Mouse (Mus musculus) megakaryocyte progenitor cell, adult 5-6 weeks (primary cell): ENCODE results near the gene Meis2. TPM values are rescaled to one million over a fixed set of nuclear protein-coding genes. Genes with fewer than 3 reads are reported as not detected.

Experiments used
- ATAC-seq: replicated peaks from 2 replicates; pipeline ENCODE4 v1.8.0; 2016; ENCODE audit warnings: mild to moderate bottlenecking, moderate TSS enrichment, inconsistent platforms; ENCODE audit not compliant: poor library complexity
- total RNA-seq, 2 experiments: library from RNA; stranded (forward) in 1 of 2; stranded (reverse) in 1 of 2; fragments of 157-497, 149-512 nt in 1 of 2; fragments of 200-1000 nt in 1 of 2; gene quantifications; 2 replicates each; pipeline versions ENCODE4 v1.2.3 to v1.2.4; 2015 to 2017

Gene Meis2
- total RNA-seq, 2 experiments from 2014 or later = not detected

DNA sequence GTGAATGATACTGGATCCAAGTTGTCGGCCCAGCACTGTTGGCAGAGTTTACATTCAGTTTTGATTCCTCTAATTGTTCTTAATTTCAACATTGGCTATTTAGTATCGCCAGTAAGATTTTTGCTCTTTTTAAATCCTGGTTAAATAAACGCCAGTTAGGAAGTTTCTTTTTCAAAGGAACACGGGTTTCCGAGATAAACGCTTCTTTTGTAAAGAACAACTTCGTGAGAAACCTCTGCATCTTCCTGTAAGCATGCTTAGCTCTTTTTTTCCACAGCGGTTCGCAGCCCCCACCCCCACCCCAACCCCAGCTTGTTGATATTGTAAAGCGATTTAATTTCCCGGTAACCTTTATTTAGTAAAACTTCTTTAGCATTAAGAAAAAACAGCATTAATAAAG, 2.8 kb upstream of the Meis2 start:
- no peak for ATAC-seq

DNA sequence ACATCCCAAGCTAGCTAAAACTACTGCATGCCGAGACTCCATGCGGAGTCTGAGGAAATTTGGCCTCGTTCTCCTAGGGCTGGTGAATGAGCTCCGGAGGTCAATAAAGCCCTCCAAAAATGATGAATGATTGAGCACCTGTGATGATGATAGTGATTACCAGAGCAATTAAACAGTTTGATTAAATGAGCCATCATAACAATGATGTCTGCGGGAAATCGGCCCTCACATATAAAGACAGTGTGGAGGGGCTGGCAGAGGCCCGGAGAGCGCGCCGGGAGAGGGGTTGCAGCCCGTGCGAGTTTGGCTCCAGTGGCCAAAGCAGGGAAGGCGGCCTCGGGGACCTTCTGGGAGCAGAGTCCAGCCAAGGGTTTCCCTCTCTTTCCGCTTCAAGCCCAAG, 2.1 kb upstream of the Meis2 start:
- ATAC-seq = no peak

DNA sequence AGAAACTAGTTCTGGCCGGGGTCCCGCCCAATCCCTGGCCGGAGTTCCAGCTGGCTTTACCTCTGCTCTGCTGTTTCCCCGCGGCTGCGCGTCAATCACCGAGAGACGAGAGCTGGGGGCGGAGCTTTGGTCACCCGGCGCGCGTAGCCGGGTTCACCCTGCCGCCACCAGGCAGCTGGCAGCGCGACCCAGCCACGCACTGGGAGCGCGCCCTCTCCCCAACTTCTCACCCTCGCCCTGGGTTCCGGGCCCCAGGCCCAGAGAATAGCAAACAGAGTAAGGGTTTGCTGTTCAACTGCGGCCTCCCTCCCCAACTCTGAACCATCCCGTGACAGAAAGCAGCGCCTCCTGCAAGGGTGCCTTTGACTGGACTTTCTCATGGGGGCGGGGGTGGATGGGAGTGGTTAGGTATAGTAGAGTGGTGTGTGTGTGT, 1.4 kb upstream of the Meis2 start:
- peak; percentile 54 for ATAC-seq

DNA sequence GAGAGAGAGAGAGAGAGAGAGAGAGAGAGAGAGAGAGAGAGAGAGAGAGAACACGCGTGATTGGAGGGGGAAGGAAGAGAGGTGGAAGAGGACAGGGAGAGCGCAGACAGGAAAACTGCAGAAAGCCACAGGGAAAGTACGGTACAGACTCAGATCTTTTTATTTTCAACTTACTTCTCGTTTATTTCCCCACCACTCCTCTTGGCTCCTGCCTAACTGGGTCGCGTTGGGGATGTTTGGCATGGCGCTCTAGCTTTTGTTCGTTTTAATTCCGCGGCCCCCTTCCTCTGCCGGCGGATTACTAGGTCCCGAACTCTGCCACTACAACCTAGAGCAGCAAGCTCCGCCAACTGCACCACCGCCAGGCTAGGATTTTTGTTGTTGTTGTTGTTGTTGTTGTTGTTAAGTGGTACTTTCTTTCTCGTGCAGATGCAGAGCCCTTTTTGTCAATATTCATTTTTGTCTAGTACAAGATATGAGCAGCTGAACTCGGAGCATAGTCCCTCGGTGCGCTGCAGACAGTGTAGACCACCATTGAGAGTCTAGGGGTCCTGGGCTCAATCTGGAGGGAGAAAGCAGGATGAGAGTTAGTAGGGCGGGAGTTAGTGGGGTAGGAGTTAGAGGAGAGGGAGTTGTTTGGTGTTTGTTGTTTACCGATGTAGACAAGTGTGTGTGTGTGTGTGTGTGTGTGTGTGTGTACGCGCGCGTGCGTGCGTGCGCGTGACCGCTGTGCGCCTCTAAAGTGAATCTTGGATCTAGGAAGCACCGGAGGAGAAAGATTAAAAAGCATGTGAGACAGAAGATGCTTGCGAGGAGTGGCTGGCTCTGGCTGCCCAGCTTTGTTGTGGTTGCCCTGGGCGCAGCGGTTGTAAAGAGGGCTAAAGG, 660 bp upstream of the Meis2 start:
- no peak for ATAC-seq

DNA sequence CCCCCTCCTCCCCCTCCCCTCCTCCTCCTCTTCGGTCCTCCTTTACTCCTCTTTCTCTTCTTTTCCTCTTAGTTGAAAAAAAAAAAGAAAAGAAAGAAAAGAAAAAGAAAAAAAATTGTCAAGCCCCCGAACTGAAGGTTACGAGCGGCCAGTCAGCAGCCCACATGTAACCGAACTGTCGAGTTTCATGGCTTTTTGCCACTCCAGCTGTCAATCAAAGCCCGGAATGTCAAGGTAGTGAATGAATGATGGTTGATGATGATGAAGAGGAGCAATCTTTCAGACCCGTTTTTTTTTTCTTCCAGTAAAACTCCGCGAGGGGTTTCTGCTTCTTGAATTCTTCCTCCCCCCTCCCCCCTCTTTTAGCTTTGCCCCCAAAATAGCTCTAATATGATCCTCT, 582 bp downstream of the Meis2 start:
- ATAC-seq = no peak

DNA sequence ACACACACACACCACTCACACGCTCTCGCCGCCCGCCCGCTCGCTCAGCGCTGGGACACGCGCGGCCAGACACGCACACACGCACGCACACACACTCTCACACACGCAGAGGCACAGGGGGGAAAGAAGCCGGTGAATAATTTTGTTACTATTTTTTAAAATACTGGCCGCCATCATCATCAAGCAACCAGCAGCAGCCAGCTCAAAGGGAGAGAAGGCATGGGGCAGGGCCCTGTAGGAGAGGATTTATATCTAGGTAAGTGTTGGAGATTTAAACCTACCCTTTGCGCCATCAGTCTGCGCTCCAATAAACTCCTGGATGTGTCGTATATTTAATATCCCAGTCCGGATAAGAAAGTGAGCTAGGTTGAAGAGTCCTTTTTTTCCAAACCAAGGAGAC, 1.1 kb downstream of the Meis2 start:
- ATAC-seq = no peak

DNA sequence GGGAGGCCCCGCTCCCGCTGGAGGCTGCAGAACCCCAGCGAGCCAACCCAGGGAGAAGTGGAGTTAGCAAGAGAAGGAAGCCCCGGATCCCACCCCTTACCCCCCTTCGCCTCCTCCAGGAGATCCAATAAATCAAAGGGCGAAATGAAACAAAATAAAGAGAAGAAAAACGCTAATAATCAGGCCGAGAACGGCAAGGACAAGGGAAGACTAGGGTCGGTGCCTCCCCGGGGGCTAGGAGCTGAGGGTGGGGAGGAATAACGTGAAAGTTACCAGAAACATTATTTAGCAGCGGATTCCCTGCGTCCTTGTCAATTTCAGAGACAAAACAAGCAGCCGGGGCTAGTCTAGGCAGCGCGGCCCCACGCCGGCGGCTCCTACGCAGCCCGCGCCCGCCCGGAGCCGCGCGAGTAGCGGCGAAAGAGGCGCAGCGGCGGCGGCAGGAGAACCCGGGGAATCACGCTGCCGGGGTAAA, 1.8 kb downstream of the Meis2 start:
- ATAC-seq = 0 out of 2 replicates have a peak, but pooled peaks have one; percentile 15

DNA sequence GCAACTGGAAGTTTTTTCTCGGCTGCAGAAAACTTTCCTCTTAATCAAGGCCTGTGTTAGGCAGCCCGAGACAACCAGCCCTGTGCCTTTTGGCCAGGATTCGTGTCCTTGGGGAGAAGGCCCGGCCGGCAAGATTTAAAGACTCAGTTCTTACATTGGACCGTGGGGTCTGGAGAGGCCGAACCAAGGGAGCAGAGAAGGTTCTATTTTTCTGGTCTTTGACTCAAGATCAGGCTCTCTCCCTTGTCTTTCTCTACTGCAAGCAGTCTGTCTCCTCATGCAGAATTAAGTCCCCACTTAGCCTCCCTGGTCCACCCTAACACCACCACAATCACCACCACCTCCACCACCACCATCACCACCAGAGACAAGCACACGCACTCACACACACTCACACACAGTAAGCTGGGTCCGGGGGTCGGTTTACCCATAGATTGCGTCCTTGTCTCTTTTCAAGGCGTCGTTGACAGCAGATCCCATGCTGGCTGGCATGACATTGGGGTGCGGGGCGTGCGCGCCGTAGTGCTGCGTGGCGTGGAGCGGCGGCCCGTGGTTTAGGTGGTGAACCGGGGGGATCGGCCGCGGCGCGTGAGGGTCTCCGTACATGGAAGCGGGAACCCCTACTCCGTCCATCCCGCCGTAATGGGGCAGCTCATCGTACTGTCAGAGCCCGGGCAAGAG, 2.7 kb downstream of the Meis2 start:
- ATAC-seq = no peak

DNA sequence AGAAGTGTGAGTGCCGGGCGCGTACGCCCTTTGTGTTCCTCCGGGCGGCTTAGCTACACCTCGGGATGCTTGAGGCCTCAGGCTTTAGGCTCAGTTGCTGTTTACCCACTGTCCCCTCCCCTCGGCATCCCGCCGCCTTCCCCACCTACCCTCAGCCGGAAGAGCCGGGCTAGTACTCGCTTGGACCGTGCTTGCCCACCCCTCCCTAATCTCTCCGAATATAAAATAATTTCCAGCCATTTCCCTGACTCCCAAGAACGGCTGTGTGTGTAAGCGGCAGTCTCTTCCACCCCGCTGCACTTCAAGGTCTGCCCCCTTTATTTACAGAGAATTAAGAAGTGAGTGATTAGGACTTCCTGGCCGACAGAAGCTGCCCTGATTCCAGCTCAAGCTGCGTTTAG, 3.4 kb downstream of the Meis2 start:
- ATAC-seq = no peak

DNA sequence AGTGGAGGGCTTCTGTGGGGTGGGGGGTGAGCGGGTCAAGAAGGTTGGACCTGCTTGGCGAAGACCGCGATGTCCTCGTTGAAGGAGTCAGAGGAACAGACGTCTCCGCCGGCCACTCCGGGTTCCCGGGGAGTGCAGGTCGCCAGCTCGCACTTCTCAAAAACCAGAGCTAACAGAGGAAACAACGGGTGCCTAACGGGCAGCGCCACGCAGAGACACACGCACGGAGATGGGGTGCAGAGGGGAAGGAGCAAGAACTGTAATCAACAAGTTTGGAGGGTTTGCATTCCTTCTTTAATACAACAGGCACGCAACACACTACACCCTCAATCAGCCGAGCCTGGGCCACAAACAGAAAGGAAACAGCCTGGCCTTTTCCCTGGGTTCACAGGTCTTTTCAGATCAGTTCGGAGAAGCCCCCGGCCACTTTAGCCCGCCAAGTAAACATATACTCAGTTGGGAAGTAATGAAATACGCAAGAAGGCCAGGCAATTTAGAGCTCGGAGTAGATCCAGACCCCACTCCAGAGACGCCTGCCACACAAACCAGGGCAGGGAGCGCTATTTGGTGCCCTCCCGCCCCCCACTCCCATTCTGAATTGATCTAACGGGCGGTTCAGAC, 4.1 kb downstream of the Meis2 start:
- no peak for ATAC-seq

DNA sequence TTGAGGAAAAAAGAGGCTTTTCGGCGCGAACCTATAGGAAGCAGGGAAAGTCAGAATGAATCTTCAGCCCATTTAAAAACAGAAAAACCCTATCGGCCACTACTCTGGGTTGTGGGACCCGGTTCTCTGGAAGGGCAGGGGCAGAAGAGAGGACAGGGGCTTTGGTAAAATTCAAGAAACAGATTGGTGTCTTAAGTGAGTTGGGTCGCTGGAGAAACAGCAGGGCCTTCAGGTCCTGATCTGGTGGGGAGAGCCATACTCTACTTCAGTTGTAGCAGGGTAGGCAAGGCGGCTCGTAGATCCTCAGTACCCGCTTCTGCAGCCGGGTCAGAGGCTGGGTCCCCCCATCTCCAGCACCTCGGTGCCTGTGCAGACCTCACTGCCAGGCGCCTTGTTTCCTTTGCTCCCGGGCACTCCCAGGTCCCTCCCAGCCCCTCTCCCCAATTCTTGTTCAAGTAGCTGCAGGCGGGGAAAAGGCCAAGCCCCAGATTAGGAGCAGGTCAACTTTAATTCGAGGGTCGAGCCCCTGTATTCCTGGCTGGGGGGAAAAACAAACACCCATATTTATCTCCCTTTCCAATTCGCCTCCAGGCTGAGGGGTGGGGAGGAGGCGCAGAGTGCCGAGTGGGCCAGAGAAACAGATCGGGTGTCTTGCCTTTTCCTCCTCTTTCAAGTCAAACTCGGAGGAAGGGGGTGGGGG, 4.8 kb downstream of the Meis2 start:
- no peak for ATAC-seq

DNA sequence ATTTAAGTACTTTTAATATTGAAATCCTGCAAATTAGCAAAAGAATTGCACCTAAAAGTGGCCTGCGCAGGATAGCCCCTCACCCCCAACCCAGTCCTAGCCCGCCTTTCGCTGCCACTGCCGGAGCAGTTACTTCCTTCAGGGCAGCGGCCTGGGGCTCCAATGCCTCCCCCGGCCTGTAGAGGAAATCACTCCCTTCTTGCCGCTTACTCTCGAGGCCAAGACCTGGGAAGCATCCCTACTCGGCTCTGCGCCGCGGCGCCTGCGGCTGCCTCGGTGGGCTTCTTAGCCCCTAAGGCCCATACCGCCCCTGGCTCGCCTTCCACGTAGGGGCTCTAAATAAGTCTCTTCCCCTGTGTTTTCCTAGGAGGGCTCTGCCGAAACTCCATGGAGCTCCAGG, 5.4 kb downstream of the Meis2 start:
- no peak for ATAC-seq

DNA sequence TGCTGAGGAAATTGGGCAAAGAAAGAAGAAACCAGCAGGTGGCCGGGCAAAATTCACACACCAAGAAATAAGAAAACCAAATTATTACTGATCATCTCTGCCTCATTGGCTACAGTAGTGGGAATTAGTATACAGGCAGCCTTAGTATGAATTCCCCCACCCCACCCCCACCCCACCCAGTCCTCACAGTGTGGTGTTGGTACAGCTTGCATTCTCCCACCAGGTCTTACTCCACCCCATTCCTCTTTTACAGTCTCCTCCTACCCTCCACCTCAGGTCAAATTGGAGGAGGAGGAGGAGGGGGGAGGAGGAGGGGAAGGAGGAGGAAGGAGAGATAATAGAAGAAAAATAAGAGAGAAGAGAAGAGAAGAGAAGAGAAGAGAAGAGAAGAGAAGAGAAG, 6.0 kb downstream of the Meis2 start:
- no peak for ATAC-seq

DNA sequence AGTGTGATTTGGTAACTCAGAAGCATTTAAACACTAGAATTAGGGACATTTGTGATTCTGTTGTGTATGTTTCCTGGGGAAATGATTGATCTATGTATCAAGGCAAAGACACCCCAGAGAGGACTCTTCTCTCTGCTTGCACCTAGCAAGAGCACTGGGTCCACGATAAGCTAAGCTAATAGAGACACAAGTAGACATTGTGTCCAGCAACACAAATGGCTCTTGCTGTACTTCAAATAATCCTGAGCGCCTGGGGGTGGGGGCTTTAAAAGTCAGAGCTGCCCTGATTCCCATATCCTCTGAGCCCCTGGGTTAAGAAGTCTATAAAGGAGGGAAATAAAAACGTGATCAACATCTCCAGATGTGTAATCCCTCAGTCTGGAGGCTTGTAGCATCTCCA, 6.6 kb downstream of the Meis2 start:
- ATAC-seq = no peak

DNA sequence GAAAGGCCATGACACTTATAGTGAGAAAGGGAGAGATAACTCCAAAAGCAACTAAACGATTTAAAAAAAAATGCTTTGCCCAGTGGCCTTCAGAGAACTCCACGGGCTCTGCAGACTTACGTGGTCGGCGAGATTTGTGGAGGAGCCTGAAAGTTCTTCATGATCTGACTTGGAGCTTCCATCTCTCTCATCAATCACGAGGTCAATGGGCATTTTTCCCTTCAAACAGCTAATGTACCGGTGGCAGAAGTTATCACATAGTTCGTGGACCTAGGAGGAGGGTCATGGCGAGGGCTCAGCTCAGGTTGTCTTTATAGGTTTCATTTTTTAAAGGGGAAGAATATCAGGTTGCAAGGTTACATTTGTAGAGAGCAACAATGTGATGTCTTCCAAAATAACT, 7.1 kb downstream of the Meis2 start:
- ATAC-seq = no peak

DNA sequence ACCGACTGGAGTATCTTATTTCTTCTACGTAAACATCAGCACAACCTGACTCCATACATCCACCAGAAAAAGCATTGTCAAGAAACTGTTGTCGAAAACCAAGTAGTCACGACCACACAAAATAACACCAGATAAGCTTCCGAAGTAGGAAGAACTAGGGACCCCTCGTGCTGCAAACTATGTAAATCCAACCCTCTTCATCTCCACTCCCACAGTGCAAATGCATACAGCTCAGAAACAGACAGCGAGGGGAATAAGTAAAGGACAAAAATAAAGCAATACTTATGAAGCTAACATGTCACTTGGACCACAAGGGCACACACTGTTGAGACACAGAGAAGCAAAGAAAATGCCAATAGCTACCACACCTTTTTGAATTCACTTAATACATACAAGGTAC, 8.8 kb downstream of the Meis2 start:
- ATAC-seq = no peak

DNA sequence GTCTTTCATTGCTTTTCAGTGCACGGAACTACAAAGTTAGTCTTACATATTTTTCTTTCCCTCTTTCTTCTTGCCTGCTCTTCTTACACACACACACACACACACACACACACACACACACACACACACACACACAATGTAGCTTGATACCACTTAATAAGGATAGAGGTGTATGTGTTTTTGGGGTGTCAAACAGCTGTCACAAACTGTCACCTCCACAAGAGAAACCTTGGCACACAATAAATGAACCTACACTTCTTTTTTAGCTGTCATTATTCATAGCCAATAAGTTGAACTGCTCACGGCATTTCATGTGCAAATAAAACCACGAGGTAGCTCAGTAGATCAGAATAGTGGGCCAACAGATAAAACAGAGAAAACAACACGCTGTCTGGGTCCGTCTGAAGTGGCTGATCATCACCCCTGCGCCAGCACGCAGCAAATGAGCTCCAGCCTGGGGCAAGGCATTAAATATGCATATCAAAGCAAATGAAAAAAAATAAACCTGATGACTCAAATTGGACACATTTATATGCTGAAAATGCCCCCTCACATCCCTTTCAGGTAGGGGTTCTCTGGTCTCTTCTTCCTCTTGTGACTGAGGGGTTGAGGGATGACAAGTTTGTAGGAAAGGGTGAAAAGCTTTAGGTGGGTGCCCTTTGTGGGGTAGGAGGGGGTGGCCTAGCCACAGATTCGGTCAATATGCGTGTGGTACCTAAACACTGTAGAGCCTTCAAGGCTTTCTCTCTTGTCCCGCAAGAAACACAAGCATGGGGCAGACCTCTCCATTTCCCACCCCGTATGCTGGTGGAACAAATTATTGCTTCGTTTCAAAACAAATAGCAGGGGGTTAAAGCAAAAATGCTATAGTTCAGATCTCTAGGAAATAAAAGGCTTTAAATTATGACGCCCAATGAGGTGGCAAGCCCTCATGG, 9.7 kb downstream of the Meis2 start:
- no peak for ATAC-seq

DNA sequence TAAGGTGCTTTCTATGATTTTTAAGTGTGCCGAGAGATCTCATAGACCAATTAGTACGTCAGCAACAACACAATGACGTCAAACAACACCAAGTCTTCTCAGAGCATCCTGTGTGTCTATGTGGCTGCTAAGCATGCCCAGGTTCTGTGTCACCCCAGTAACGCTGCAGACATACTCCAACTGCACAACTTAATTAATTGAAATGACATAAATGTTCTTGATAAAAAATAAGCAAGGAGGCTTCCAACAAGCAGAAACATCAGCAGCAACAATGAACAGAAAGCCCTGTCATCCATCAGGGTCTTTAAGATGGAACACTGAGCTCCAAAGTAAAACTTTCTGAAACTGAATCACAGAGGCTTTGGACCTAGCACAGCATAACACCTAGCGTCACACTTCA, 11.7 kb downstream of the Meis2 start:
- no peak for ATAC-seq

DNA sequence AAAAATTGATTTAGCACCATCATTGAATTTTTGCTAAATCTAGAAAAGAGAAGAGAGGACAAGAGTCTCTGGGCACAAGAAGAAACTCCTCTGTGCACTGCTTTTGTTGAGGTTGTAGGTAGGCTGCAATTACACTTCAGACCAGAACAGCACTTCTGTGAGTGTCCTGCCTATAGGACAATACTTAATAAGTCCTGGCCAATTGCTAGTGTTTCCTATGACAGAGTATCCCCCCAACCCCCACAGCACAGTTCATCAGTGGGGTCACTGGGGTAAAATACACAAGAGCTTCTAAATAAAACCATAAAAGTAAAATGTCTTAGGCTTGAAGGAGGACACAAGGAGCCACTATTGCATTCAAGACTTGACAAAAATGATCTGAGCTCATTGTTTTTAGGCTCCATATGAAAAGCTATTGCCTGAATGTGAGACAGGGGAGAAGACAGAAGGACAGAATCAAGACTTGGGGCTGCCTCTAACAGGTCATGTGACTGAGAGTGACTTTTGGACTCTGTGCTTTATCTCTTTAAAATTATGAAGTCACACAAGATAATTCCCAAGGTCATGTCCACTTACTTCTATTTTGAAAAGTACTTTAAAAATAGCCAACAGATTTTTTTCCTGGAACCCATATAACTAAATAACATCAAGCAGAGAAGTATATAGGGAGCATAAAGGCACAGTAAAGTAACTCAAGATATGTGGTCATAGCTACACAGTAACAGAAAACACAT, 12.8 kb downstream of the Meis2 start:
- no peak for ATAC-seq
